Mouse (Mus musculus) spleen, adult 12 weeks (tissue): ENCODE results near the gene Hcls1.
A peak's percentile ranks its signal among the peaks of the same experiment; 100 is the strongest.

Source experiments
- DNase-seq: peaks from one replicate; pipeline ENCODE4 v3.0.0; 2022; ENCODE audit warnings: low spot score

Gene Hcls1

DNA sequence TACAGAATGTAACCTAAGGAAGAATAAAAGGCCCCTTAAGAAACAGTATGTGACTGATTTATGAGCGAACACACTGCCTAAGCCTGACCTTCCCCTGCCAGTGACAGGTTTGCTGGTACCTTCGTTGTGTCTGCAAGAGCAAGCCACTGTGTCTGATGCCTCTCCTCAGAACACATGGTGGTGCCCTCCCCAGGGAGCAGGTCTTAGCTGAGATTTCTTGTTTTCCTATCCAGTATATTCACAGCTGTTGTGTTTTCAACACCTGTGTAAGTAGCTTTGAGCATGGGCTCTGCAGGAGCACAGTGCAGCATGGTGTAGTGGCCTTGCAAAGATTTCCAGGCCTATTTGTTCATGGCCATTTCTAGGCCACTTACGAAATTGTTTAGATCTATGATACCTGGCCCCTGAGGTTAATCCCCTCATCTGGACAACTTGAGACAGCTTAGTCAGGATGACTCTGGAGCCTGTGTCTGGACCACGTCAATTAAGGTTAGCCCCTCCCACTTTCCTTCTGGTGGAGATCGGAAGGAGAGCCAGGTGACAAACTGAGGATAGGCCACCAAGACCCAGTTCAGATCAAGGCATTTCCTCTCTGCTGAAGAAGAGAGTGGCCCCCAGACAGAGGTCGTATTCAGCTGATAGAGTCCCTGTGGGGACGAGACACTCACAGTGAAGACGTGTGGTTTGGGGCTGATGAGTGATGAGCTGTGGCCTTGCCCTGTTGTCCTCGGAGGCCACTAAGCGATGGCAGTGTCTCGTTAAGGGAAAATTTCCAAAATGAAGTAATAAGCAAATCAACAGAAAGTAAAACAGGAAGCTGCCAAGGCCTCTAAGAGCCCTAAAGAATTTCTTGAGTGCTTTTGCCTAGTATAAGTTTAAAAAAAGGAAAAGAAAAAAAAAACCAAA is 4.3 kb upstream of the Hcls1 start:
- no peak for DNase-seq

DNA sequence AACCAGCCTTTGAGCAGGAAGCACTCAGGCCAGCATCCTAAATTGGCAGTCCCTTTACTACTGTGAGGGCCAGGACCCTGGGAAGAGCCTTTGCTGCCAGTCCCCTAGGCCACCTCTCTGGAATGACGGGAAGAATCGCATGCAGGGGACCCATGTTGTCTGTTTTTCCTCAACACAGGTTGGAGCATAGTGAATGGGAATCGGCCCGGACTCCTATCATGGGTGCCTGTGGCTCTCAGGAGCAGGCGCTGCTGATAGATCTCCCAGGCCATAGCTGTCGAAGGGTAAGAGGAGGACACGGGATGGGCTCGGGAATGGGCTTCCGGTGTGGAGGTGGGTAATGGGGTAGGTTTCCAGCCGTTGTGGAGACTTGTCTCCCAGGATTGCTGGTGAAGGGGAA is 3.4 kb upstream of the Hcls1 start:
- no peak for DNase-seq

DNA sequence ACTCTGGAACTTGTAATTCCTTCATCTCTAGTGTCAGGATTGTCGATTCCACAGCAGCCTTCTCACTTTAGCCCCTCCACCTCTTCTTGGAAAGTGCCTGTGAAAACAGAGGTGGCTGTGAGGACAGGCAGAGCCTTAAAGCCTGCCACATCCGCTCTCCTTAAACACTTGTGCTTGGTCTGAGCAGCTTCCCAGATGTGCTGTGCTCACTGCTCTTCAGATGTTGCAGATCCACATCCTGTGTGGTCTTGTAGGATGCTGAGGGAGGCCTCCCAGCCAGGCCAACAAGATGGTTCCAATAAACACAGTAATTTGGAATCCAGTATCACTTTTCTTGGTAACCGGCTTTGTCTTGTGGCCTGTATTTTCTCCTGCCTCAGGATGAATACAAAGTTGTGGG is 2.8 kb upstream of the Hcls1 start:
- no peak for DNase-seq

DNA sequence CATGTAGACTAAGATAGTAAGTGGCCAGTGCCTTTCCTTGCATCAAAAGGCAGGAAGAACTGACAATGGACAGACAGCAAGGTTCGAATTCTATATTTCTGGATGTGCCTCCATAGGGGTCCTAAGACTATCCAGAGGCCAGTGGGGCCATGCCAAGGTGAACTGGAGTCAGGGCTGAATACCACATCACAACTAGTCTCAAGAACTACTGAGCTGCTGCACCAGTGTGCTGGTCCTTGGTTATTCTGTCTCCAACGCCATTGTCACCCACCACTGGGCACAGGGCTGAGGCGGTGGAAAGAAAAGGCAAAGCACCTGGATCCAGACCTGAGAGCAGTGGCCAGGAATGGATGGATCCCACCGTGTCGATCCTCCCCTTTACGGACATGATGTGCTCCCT is 2.2 kb upstream of the Hcls1 start:
- DNase-seq, result no peak

DNA sequence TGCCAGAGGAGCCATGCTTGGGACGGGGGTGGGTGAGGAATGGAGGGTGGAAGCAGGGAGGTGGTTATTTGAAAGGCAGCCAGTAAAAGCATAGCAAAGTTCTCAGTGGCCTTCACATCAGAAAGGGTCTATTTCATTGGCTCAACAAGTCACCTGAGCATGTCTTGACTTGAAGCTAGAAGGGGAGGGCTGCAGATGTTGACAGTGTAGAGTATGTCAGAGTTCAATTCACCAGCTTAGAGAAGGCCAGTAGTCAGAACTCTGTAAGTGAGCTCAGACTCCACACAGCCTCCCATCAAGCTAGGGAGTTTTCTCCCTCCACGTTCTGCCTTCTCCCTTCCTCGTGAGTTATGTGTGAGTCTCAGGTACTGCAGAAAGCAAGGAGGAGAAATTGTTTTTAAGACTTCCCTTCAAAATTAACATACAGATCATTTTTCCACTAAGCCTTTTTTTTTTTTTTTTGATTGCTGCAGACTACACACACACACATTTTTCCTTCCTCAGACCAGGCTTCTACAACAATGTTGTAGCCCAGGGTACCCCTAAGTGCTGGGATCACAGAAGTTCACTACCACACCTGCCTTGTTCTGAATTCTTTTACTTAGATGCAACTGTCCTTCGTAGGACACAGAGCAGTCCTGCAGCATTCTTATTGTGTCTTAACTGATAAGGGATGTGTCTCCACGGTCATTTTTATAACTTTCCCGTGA is 497 bp upstream of the Hcls1 start:
- no peak for DNase-seq

DNA sequence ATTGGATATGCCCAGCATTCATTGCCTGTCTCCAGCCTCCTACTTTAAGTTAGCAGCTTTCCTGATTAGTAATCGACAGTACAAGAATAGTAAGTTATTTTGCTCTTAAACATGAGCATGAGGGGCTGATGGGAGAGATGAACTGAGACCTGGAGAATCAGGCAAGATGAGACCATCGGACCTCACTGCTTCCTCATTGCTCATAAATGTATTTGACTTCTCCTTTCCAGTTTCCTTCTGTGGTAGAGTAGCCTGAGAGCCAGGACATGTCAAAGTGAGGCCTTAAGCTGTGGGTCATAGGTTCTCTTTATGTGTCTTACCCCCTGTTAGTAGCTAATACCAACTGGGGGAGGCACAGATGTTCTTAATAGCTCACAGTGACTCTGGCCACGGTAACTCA is 1.0 kb downstream of the Hcls1 start:
- no peak for DNase-seq

DNA sequence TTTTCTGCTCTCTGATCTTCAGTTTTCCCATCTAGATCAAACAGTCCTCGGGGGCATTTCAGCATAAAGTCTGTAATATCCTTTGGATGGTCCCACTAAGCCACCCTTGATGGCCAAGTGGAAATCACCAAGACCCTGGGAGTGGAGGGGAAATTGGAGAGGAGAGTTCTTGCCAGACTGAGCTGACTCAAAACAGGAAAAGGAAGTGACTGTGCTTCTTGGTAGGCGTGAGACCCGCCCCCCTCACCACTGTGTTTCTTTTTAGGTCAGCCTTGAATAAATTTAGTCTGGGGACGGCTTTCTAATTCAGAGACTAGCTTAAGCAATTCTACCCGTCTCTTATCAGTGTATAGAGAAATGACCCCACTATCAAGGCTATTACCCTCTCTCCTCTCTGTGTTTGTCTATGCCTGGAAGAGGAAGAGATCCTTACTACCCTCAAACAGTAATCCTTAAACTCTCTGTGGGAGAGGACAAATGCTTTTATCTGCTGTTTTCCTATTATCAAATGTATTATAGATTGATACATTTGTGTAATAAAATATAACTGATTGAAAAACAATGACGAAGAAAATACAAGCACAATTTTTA is 6.4 kb downstream of the Hcls1 start:
- DNase-seq, result no peak

DNA sequence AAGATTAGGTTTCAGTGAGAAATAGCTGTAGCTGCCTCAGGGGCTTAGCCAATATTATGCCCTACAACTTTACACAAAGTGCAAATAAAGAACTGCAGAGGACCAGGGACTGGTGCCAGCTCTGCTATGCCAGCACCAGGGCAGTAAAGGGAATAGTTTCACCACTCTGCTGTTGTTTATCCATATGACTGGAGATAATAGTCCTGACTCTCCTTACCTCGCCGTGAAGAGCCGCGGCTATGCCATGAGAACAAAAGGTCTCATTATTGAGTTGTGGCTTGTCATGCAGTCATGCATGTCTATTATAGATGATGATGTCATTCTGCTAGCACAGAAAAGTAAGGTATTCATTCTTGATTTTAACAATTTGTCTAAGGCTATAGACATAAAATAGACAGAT is 7.1 kb downstream of the Hcls1 start:
- no peak for DNase-seq

DNA sequence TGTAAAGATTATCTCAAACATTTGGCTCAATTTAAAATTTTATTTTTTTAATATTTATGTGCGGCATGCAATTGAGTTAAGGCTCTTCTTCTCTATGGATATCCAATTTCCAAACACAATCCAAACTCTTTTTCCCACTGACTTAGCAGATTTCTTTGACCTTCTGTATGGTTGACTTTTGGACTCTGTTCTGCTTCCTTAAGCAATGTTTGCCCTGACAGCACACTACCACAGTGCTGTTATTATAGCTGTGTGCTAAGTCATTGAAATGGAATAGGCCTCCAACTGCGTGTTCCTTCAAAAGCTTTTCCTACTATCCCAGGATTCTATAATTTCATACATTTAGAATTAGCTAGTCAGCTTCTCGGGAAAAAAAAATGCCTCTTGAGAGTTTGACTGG is 8.8 kb downstream of the Hcls1 start:
- DNase-seq, result no peak

DNA sequence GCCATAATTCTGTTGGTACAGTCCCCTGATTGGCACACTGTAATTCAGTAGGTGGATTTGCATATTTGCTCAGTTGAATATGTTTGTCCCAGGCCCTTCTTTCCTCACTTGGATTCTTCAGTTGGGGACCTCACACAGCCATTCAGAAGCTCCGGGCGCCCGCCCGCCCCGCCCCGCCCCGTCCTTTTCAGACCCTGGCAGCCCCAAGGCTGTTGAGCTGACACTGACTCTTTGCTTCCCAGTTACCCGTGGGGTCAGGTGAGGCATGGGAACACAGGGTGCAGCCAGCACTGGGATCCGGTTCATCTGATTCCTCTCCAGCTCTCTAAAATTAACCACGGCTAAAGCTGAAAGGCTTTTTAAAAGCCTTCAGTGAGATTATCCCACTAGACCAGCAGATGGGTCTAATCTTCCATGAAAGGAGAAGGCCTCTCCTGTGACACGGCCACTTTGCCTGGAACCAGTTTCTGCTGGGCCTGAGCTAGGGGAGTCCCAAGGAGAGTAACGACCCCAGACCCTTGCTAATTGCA is 10.2 kb downstream of the Hcls1 start:
- DNase-seq, result no peak

DNA sequence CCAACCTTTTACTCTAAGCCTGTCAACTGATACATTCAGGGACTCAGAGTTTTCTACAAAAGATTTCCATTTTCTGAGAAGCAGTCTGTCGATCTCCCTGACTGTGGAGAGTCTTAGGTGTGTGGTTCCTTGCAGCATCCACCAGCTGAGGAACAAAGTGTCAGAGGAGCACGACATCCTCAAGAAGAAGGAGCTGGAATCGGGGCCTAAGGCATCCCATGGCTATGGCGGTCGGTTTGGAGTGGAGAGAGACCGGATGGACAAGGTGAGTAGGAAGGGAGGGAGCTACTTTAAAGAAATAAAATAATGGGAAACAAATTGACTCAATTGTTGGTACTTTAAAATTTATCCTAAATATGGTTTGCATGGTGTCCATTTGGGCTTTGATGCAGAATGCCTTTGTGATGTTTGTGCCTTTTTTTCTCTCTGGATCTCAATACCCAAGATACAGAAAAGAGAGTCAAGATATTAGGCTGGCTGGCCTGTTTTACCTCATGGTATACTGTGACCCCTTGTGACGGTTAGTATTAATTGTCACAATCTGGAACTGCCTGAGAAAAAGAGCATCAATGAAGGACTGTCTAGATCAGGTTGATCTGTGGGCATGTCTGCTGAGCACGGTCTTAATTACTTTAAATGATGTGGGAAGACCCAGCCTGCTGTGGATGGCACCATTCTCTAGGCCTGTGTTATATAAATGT is 11.8 kb downstream of the Hcls1 start:
- DNase-seq, result no peak

DNA sequence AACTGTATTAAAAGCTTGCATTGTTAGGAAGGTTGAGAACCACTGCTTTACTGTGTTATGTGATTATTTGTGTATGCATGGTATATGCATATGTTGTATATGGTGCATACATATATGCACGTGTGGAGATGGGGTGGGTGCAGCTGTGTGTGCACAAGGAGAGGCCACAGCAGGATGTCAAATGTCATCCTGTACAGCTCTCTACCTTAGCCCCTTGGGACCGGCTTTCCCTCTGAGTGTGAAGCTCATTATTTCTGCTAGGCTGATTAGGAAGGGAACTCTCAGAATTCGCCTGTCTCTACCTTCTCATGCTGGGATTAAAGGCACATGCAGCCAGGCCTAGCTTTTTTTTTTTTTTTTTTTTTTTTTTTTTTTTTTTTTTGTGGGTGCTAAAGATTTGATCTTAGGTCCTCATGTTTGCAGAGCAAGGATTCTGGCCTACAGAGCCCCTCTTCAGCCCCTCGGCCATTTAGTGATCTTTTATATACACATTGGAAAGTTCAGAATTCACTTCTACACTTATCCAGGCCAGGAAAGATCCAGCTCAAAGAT is 12.9 kb downstream of the Hcls1 start:
- no peak for DNase-seq

DNA sequence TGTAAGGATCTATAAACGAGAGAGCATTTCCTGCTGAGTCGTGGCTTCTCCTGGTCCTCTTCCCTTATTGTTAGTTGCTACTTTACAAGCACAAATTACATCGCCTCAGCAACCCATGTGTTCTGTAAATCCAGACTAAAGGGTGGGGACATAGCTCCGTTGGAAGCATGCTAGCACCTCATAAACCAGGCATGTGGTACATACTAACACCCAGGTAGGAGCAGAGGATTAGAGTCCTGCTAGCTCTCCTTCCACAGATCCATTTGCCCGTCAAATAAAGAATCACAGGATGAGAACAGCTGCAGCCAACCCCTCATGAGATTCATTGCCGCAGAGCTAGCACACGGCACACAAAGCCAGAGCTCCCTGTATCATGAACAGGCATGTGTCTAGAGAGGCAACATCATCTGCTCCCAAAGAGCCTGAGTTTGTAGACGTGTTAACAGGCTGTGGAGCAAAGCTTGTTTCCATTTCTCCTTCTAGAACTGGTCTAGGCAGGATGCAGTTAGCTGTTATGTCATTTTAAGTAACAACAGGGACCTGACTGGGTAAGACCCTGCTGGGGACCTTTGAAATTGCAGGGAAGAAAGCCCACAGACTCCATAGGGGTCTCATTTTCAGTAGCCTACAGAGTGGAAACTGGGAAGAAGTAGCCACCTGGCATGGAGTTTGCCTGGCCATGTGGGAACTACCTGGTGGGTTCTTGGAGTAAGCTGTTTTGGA is 15.0 kb downstream of the Hcls1 start:
- no peak for DNase-seq

DNA sequence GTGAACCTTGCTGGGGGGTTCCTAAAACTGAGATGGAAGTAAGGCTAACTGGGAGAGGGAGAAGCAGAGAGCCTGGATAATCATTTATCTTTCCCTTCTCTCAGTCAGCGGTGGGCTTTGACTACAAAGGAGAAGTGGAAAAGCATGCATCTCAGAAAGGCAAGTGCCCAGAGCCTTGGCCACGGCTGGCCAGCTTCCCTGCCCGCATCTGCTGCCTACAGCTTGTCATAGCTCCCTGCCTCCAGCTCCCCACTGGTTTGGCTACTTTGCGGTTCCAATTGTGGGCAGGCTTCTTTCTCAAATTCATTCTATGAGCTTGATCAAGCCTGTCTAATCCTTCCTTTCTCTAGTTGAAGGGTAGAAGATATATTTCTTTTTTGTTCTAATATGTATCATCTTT is 16.2 kb downstream of the Hcls1 start:
- no peak for DNase-seq

DNA sequence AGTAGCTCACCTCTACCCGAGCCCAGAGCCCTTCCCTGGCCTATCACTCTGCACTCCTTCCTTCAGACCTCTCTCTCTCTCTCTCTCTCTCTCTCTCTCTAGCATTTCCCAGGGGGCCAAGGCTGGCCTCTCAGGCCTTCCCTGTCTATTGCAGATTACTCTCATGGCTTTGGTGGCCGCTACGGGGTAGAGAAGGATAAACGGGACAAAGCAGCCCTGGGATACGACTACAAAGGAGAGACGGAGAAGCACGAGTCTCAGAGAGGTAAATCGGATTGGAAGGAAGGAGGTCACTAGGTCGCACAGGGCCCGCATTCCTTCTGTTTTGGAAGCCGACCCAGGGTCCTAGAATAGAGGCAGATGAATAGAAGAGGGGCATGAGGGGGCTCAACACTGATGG is 20.3 kb downstream of the Hcls1 start:
- no peak for DNase-seq

DNA sequence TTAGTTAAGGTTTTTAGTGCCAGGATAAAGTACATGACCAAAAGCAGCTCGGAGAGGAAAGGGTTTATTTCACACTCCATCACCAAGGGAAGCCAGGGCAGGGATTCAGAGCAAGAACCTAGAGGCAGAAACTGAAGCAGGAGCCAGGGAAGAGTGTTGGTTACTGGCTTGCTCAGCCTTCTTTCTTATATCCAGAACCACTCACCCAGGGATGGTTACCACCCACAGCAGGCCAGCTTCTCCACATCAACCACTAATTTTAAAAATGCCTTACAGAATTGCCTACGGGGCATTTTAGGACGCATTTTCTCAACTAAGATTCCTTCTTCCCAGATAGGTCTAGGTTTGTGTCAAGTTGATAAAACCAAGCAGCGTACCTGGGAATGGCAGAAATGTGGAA is 28.6 kb downstream of the Hcls1 start:
- DNase-seq, result no peak

DNA sequence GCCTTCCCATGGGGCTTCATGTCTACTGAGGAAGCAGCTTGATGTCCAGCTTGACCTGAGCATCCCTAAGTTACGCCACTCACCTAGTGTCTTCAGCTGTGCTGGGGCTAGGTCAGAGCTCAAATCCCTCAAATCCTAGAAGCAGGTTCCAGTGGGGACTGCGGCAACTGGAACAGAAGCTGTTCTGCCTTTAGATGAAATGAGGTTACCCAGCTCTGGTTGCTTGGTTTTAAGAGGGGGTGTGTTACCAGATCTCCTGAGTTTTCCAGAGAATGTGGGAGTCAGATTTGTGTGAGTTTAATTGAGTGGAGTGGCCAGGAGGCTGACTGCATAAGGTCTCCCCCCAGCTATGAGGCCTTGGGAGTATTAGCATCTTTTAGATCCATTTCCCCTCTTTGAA is 44.3 kb downstream of the Hcls1 start:
- DNase-seq, result no peak

DNA sequence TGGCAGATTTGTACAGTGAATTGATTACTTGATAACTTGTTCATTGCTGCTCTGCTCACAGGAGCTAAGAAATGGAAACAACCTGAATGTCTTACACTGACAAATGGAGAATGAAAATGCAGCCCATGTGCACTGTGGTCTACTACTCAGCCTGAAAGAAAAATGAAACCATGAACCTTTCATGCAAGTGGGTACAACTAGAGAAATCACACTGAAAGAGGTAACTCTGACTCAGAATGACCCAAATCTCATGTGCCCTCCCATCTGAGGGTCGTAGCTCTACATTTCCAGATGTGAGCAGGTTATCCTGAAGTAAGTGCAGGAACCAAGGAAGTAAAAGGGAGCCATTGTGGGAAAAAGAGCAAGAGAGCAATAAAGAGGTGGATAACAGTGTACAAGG is 49.0 kb downstream of the Hcls1 start:
- DNase-seq, result no peak

DNA sequence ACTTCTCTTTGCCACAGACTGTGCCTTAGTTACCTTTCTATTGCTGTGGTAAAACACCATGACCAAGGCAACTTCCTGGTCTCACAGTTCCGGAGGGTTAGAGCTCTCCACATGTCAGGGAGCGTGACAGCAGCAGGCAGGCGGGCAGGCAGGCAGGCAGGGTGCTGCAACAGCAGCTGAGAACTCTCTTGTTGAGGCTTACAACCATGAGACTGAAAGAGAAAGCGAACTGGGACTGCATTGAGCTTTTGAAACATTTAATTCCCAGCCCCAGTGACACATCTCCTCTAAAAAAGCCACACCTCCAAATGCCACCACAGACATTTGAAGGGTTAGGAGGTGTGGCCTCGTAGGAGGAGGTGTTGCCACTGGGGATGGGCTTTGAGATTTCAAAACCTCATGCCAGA is 50.9 kb downstream of the Hcls1 start:
- DNase-seq, result peak; percentile 46

DNA sequence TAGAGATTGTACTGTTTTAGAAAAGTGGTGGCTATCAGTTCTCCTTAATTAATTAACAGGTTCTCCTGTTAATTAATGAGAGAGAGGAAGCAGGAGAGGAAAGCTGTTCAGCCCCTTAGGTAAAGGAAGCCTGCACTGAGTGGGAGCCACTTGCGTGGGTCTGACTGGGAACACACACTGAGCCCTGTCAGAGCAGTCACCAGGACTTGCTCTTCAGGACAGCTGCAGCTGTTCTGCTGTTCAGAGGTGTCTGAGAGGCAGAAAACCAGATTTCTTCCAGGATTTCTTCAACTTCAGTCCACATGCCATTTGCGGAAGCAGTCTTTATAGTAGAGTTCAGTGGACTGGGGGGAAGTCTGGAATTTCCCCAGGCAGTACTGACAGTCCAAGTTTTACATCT is 52.6 kb downstream of the Hcls1 start:
- DNase-seq, result no peak

DNA sequence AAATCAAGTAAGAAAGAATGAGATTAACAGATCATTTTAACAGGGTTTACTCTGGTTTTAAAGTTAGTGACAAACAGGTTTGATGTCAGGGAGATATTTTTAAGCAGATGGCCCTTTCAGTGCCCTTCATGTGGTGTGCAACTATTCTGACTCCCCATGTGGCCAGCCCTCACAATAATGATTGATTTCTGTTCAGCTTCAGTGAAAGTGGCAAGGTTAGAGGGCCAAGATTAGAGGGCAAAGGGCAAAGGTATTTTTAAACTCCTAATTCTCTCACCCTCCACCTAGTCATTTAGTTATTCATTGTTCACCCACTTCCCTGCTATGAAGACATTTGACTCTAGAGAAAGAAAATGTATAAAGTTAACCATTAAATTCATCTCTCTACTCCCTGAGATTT is 53.3 kb downstream of the Hcls1 start:
- no peak for DNase-seq
